Mouse (Mus musculus) ES-Bruce4 (cell line): ENCODE results near the gene Hbb-bt.
A peak's percentile ranks its signal among the peaks of the same experiment; 100 is the strongest.

Source experiments
- CTCF ChIP-seq: IDR thresholded peaks from one replicate; pipeline ENCODE4 v1.8.1; 2011; ENCODE audit warnings: low read depth, low read length
- EP300 ChIP-seq: IDR thresholded peaks from 2 replicates; pipeline ENCODE4 v1.6.1; 2011; ENCODE audit warnings: low read depth, low read length; ENCODE audit not compliant: insufficient read depth

DNA sequence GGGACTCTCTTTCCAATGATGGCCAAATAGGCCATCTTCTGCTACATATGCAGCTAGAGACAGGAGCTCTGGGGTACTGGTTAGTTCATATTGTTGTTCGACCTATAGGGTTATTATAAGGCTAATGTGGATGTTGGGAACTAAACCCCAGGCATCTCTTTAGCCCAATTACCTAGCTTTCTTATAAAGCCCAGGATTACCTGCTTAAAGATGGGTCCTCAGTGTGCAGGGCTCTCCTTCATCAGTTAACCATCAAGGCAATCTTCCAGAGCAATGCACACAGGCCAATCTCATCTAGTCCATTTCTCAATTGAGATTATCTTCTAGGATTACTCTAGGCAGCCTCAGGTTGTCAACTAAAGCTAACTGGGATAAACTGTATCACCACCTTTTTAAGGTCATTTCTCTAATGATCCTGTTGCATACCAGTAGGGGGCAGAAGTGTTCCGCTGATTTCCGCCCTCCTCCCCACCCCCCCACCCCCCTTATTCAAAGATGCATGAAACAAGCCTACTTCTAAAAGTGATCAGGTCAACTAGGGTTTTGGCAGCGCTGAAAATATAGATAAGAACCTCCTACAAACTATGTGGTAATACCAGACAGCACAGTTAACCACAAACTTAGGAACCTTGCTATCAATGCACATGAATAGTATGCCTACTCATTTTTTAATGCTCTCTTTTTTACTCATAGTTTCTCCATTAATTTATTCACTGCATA lies 21.0 kb downstream of the Hbb-bt start:
- TF ChIP-seq CTCF, result peak; percentile 15
- TF ChIP-seq EP300, result no peak
